Mouse (Mus musculus) megakaryocyte-erythroid progenitor cell, adult 5-6 weeks (primary cell): ENCODE results near the gene Psmb8. TPM values are rescaled to one million over a fixed set of nuclear protein-coding genes. Genes with fewer than 3 reads are reported as not detected.
A peak's percentile ranks its signal among the peaks of the same experiment; 100 is the strongest.
"Not testable (repeated sequence)": the region's sequence is repeated elsewhere in the genome, so short reads cannot be mapped to it uniquely, and the experiment has no call there.

Experiments used
- ATAC-seq: replicated peaks from 2 replicates; pipeline ENCODE4 v1.8.0; 2016; ENCODE audit warnings: mild to moderate bottlenecking, inconsistent platforms; ENCODE audit not compliant: severe bottlenecking, poor library complexity, low FRiP score, low TSS enrichment
- total RNA-seq, 2 experiments: library from RNA; stranded (forward) in 1 of 2; stranded (reverse) in 1 of 2; fragments of 200-1000, 215-1000 nt in 1 of 2; fragments of >200 nt in 1 of 2; fragmentation: Nextera tagmentation in 1 of 2; gene quantifications; 2 replicates each; pipeline ENCODE4 v1.2.3; 2014 to 2017

The Psmb8 gene
- total RNA-seq, 2 experiments from 2014 or later: 71.2 to 103 TPM

- no peak for ATAC-seq
Measured at GRCm38 (mm10) chr17:34207456-34207855, 9.9 kb downstream of the Psmb8 start.

- no peak for ATAC-seq
Measured at GRCm38 (mm10) chr17:34207866-34208265, 10.3 kb downstream of the Psmb8 start.

- ATAC-seq: no peak
Measured at GRCm38 (mm10) chr17:34208421-34208820, 10.9 kb downstream of the Psmb8 start.

GRCm38 (mm10) chr17:34209680-34210079 lies 12.2 kb downstream of the Psmb8 start:
- no peak for ATAC-seq

- ATAC-seq: peak; percentile 89
Measured at GRCm38 (mm10) chr17:34210599-34210998, 13.1 kb downstream of the Psmb8 start.

- ATAC-seq: no peak
Measured at GRCm38 (mm10) chr17:34211746-34212365, 14.3 kb downstream of the Psmb8 start.

GRCm38 (mm10) chr17:34213936-34214335 lies 16.4 kb downstream of the Psmb8 start:
- no peak for ATAC-seq

- ATAC-seq: no peak
Measured at GRCm38 (mm10) chr17:34215176-34215575, 17.7 kb downstream of the Psmb8 start.

GRCm38 (mm10) chr17:34217216-34217928 lies 19.9 kb downstream of the Psmb8 start:
- ATAC-seq: peak; percentile 47; the same call in 1 of the 2 replicates

- no peak for ATAC-seq
Measured at GRCm38 (mm10) chr17:34217986-34218385, 20.5 kb downstream of the Psmb8 start.

- ATAC-seq: peak; percentile 14; the same call in 1 of the 2 replicates
Measured at GRCm38 (mm10) chr17:34218675-34219074, 21.2 kb downstream of the Psmb8 start.

GRCm38 (mm10) chr17:34219096-34219495 lies 21.6 kb downstream of the Psmb8 start:
- ATAC-seq: not testable (repeated sequence)

GRCm38 (mm10) chr17:34219801-34220200 lies 22.3 kb downstream of the Psmb8 start:
- ATAC-seq: not testable (repeated sequence)

- not testable (repeated sequence) for ATAC-seq
Measured at GRCm38 (mm10) chr17:34220401-34220800, 22.9 kb downstream of the Psmb8 start.

- no peak for ATAC-seq
Measured at GRCm38 (mm10) chr17:34224816-34225215, 27.3 kb downstream of the Psmb8 start.

GRCm38 (mm10) chr17:34225426-34225825 lies 27.9 kb downstream of the Psmb8 start:
- no peak for ATAC-seq

GRCm38 (mm10) chr17:34225911-34226310 lies 28.4 kb downstream of the Psmb8 start:
- ATAC-seq: not testable (repeated sequence)

- ATAC-seq: not testable (repeated sequence)
Measured at GRCm38 (mm10) chr17:34230971-34231370, 33.5 kb downstream of the Psmb8 start.

- ATAC-seq: not testable (repeated sequence)
Measured at GRCm38 (mm10) chr17:34232021-34232420, 34.5 kb downstream of the Psmb8 start.

GRCm38 (mm10) chr17:34234926-34235325 lies 37.4 kb downstream of the Psmb8 start:
- ATAC-seq: peak; percentile 90

GRCm38 (mm10) chr17:34236691-34237090 lies 39.2 kb downstream of the Psmb8 start:
- ATAC-seq: no peak
